Mouse (Mus musculus) cerebellum, adult 2 months (tissue): ENCODE results near the gene Rbfox1.

Experiments
- CTCF ChIP-seq: fragments of 200-500 bp; IDR thresholded peaks from 2 replicates; pipeline ENCODE4 v1.5.1; 2011; ENCODE audit warnings: low read depth, mild to moderate bottlenecking, control low read depth, low read length, moderate library complexity, borderline replicate concordance; ENCODE audit not compliant: insufficient read depth
- POLR2A ChIP-seq: fragments of 200-500 bp; IDR thresholded peaks from 2 replicates; pipeline ENCODE4 v1.6.1; 2011; ENCODE audit warnings: low read length, control low read depth, borderline replicate concordance; ENCODE audit not compliant: insufficient read depth

DNA sequence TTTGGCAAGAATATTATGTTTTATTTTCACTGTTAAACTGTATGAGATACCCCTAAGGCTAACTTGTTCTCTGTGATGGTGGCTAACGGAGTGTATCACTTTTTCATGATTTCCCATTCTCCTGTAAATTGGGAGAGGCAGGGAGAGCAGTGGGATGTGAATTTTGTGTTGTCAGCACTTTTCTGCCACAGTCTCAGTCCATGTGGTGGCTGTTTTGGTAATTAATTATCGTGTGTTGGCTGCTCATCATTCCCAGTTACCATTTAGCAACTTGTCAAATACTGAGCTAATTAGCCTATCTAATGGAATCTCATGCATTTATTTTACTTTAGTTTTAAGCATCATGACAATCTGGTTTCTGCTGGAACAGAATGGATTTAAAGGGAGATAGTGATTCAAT is 773.4 kb downstream of the Rbfox1 start:
- TF ChIP-seq CTCF (no peak), POLR2A (no peak)
